Mouse (Mus musculus): ENCODE measurements around the gene Ube3c.
"Not testable (repeated sequence)": the region's sequence is repeated elsewhere in the genome, so short reads cannot be mapped to it uniquely, and the experiment has no call there.

Ube3c gene

DNA sequence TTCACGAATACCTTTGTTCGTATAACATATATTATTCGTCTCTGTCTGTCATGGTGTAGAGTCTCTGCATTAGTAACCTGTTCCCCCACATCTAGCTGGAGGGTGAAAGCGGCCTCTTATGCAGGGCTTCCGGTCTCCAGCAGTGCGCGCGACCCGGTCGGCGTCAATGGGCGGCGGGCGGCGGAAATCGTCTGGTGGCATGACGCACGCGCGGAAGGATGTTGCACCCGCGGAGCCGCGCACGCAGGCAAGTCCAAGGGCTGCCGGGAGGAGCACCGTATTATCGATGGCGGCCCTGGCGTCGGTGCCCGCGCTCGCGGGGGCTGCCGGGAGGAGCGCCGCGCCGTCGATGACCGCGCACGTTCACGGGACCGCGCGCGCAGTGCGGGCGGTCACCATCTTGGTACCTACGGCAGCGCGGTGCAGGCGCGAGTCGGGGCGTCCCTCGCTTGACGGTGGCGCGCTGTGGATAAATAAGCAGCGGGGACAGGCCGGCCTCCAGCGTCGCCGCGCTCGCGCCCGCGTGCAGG lies at the start of gene Ube3c:
Ube3c (plus strand) TSS at position 395 of the 530 bp plus-strand sequence.
- peak; percentile 98 for DNase-seq (ENCODE audit: low read depth, low spot score)
- no peaks in the 10 kb centered on the region for H3K36me3 ChIP-seq (ENCODE audit: control insufficient read depth, insufficient read depth, low read length, poor library complexity, severe bottlenecking)
- no peaks in the 10 kb centered on the region for H3K27me3 ChIP-seq (ENCODE audit: control insufficient read depth, insufficient read depth, low read length, poor library complexity, severe bottlenecking)

DNA sequence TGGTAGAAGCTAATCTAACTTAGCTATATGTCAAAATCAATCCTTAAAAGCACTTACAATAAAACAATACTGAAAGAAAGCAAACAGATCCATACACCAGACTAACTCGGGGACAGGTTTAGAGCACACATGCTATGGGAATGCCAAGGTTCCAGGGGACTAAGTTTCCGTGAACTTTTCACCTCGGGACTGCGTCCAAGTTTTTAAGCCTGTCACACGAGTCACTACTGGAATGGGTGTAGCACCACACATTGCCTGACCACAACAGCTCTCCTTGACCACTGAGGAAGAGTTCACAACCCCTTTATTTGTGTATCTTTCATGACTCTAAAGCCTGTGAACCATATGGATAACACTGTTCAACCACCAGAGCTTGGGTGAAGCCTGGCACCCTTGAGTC lies 8.9 kb upstream of the Ube3c start:
- DNase-seq (ENCODE audit: low read depth, low spot score) = no peak
- no peaks in the 10 kb centered on the region for H3K36me3 ChIP-seq (ENCODE audit: control insufficient read depth, insufficient read depth, low read length, poor library complexity, severe bottlenecking)
- no peaks in the 10 kb centered on the region for H3K27me3 ChIP-seq (ENCODE audit: control insufficient read depth, insufficient read depth, low read length, poor library complexity, severe bottlenecking)

DNA sequence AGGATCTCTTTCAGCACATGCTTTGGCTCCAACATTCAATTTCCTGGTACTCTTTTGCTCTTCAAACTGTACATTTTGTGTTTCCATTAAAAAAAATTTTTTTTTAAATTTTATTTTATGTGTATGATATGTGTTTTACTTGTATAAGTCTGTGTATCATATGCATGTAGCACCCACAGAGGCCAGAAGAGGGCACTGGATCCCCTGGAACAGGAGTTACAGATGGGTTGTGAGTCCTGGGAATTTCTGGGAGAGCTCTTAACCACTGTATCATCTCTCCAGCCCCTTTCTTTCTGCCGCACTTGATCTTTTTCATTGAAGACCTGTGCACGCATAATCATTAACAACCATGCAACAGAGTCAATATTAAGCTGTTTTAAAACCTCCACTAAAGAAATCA lies 8.4 kb upstream of the Ube3c start:
- peak; percentile 17 for DNase-seq (ENCODE audit: low read depth, low spot score)
- H3K36me3 ChIP-seq (ENCODE audit: control insufficient read depth, insufficient read depth, low read length, poor library complexity, severe bottlenecking) = no peaks in the 10 kb centered on the region
- no peaks in the 10 kb centered on the region for H3K27me3 ChIP-seq (ENCODE audit: control insufficient read depth, insufficient read depth, low read length, poor library complexity, severe bottlenecking)

DNA sequence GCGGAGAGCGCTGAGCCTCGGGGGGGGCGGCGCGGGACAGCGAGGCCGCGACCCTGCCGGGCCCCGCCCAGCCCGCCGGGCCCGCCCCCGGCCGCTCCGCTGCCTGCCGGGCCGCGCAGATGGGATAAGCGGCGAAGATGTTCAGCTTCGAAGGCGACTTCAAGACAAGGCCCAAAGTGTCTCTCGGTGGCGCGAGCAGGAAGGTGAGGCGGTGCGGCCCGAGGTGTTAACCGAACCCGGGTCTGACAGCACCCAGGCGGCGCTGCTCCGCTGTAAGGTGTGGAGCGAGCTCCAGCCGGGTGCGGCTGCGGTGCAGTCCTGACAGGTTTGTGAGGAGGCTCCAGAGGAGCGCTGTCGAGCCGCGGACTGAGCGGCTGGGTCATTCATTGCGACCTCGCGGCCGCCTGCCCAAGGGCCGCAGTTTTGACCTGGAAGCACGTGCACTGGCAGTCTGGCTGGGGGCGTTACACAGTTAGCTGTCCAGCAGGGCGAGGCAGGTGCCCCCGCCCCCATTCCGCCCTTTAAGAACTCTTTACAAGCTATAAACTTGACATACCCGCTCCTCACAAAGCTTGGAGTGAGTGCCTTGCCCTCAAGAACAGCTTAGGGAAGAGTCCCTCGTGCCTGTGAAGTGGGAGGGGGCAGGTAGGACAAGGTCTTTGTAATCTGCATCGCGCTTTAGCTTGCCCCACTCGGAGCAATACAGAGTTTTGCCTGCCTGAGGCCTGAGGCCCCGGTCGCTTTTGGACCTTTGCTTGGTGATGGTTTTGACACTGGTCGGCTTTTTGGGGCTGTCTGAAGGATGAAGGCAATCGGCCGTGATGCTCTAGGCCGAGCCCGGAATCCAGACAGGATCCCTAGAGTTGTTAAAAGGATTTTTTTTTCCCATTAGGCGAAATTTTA lies 587 bp downstream of the Ube3c start:
- no peaks in the 10 kb centered on the region for H3K36me3 ChIP-seq (ENCODE audit: control insufficient read depth, insufficient read depth, low read length, poor library complexity, severe bottlenecking)
- DNase-seq (ENCODE audit: low read depth, low spot score) = no peak
- H3K27me3 ChIP-seq (ENCODE audit: control insufficient read depth, insufficient read depth, low read length, poor library complexity, severe bottlenecking) = no peaks in the 10 kb centered on the region

DNA sequence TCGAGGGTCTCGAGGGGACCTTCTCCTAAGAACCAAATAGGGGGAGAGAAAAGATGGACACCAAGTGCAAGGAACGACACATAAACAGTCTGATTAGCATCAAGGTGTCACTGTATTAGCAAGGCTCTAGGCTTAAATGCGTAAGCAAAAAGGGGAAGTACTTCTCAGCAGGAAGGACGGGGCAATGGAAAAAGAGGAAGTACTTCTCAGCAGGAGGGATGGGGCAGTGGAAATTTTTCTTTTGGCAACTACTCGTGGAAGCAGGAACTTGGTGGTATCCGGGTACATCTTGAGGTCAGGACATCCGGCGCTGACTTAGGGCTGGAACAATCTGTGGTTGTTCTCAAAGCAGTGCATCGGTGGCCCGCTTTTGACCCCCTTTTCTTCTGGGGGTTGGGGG lies 5.2 kb downstream of the Ube3c start:
- DNase-seq (ENCODE audit: low read depth, low spot score) = peak; percentile 57
- H3K27me3 ChIP-seq (ENCODE audit: control insufficient read depth, insufficient read depth, low read length, poor library complexity, severe bottlenecking); H3K36me3 ChIP-seq (ENCODE audit: control insufficient read depth, insufficient read depth, low read length, poor library complexity, severe bottlenecking): not testable (repeated sequence)

DNA sequence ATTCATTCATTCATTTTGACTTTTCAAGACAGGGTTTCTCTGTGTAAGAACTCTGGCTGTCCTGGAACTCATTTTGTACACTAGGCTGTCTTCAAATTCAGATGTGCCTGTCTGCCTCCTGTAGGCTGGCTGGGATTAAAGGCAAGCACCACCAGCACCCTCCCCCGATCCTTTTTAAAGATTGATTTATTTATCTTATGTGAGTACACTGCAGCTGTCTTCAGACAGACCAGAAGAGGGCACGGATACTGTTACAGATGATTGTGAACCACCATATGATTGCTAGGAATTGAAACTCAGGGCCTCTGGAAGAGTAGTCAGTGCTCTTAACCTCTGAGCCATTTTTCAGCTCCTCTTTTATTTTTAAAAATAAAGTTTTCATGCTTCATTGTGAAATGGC lies 6.0 kb downstream of the Ube3c start:
- no peak for DNase-seq (ENCODE audit: low read depth, low spot score)
- no peaks in the 10 kb centered on the region for H3K27me3 ChIP-seq (ENCODE audit: control insufficient read depth, insufficient read depth, low read length, poor library complexity, severe bottlenecking)
- 0 out of 2 replicates have a peak, but pooled peaks cover 2% of the 10 kb centered on the region for H3K36me3 ChIP-seq (ENCODE audit: control insufficient read depth, insufficient read depth, low read length, poor library complexity, severe bottlenecking)

DNA sequence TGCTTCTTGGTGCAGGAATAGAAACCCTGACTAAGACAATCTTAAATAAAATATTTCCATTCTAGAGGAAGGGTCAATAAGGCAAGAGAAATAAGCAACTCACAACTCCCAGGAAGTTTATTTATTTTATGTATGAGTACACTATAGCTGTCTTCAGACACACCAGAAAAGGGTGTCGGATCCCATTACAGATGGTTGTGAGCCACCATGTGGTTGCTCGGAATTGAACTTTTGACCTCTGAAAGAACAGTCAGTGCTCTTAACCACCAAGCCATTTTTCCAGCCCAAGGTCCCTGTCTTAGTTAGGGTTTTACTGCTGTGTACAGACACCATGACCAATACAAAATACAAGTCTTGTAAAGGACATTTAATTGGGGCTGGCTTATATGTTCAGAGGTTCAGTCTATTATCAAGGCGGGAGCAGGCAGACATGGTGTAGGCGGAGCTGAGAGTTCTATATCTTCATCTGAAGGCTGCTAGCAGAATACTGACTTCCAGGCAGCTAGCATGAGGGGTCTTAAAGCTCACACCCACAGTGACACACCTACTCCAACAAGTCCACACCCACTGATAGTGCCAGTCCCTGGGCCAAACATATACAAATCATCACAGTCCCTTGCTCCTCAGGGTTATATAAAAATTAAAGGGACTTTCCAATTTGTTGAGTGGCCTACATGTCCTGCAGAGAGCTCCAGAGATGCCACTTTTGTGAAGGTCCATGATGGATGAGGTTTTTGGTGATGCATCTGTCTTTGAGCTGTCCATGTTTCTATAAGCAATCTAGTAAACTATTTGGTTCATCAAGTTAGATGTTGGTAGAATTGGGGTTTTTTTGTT lies 9.0 kb downstream of the Ube3c start:
- DNase-seq (ENCODE audit: low read depth, low spot score) = no peak
- H3K27me3 ChIP-seq (ENCODE audit: control insufficient read depth, insufficient read depth, low read length, poor library complexity, severe bottlenecking) = no peaks in the 10 kb centered on the region
- 0 out of 2 replicates have a peak, but pooled peaks cover 2% of the 10 kb centered on the region for H3K36me3 ChIP-seq (ENCODE audit: control insufficient read depth, insufficient read depth, low read length, poor library complexity, severe bottlenecking)

DNA sequence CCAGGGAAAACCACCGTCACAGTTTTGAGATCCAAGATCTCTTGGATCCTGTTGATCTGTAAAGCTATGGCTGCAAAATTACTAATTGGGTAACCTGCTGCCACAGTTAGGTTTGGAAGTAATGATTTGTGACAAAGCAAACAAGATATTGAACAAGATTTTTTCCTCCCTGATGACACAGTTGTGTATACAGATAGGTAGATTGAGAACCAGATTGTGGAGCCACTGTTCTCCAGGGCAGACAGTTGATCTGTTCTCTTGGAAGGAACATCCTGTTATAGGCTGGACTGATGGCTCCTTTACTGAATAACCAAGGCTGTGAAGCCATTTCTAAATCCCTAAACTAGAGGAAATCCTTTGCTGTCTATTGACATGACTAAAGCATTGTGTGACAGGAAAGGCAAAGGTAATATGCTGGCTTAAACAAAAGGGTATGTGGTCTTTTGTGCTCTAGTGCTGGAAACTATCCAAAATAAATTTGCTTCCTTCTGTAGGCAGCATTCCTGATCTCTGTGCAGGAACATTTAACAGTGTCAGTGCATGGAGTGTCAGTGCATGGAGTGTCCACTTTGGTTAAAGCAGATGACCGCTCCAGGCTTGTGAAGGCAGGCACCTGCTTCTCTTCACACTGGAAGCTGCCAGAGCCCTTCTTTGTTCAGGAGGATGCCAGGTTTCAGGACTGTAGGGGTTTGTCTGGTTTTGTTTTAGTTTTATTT lies 15.0 kb downstream of the Ube3c start:
- no peaks in the 10 kb centered on the region for H3K27me3 ChIP-seq (ENCODE audit: control insufficient read depth, insufficient read depth, low read length, poor library complexity, severe bottlenecking)
- no peak for DNase-seq (ENCODE audit: low read depth, low spot score)

DNA sequence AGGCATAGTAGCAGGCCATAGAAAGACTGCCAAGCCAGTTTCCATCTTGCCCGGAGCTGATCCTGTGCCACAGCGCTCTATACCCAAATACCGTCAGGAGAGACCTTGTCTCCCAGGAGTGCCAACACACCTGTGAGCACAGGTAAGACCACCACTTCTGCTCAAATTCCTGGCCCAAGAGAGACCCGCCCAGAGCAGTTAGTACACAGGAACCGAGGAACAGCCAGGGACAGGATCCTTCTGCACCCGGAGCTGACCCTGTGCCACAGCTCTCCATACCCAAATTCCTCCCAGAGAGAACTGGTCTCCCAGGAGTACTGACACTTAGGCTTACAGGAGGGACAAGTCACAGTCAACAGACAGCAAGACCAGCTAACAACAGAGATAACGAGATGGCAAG lies 23.1 kb downstream of the Ube3c start:
- not testable (repeated sequence) for H3K27me3 ChIP-seq (ENCODE audit: control insufficient read depth, insufficient read depth, low read length, poor library complexity, severe bottlenecking); DNase-seq (ENCODE audit: low read depth, low spot score); H3K36me3 ChIP-seq (ENCODE audit: control insufficient read depth, insufficient read depth, low read length, poor library complexity, severe bottlenecking)

More for the DNA sequence above, 15.0 kb downstream of the Ube3c start:
- H3K36me3 ChIP-seq (ENCODE audit: control insufficient read depth, insufficient read depth, low read length, poor library complexity, severe bottlenecking) = no peaks in the 10 kb centered on the region

DNA sequence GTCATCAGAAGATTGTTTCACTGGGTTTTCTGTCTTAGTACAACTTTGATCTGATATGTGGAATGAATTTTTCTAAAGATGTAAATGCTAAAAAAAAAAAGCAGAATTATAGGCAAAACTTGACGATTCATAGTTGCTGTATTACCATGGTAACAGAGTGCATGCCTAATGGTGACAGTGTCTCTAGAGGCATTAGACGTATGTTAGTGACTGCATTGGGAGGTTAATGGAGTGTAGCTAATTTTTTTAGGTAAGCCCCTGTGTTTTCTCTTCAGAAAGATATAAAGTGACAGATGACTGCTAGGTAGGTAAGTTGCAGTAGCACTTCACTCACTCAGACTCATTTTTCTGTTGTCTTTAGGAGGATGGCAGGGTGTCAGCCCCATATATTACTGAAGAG lies 37.5 kb downstream of the Ube3c start:
- no peak for DNase-seq (ENCODE audit: low read depth, low spot score)
- Histone ChIP-seq H3K36me3 (ENCODE audit: control insufficient read depth, insufficient read depth, low read length, poor library complexity, severe bottlenecking) (peaks cover 14% of the 10 kb centered on the region), H3K27me3 (ENCODE audit: control insufficient read depth, insufficient read depth, low read length, poor library complexity, severe bottlenecking) (no peaks in the 10 kb centered on the region)

DNA sequence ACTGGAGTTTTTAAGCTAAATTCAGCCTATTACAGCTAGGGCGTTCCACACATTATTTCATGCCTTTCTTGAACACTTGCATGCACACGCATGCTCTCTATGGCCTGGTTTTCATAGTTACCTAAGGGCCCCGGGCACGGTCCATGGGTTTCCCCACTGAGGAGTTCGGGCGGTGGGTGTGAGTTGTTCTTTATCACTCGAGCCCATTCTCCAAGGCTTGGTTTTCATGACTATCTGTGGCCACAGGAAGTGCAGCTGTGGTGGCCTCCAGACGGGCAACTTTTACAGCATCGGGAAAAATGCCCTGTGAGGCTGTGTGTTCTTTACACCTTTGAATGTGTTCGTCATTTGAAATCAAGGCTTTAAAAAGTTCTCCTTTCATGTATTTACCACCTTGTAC lies 56.6 kb downstream of the Ube3c start:
- Histone ChIP-seq H3K27me3 (ENCODE audit: control insufficient read depth, insufficient read depth, low read length, poor library complexity, severe bottlenecking) (no peaks in the 10 kb centered on the region), H3K36me3 (ENCODE audit: control insufficient read depth, insufficient read depth, low read length, poor library complexity, severe bottlenecking) (peaks cover 8% of the 10 kb centered on the region; the same call in 1 of the 2 replicates)
- no peak for DNase-seq (ENCODE audit: low read depth, low spot score)

DNA sequence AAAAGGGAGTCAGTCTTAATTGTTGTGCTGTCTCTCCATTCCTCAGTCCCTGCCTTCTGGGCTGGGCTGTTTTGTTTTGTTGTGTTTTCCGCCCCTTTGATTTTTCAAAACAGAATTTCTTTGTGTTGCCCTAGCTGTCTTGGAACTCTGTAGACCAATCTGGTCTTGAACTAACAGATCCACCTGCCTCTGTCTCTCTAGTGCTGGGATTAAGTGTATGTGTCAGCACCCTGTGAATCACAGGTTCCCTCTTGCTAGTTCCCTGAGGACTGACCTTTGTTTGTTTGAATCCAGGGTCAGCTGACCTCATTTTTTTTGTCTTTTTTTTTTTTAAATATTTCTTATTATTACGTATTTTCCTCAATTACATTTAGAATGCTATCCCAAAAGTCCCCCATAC lies 60.9 kb downstream of the Ube3c start:
- DNase-seq (ENCODE audit: low read depth, low spot score) = no peak
- H3K36me3 ChIP-seq (ENCODE audit: control insufficient read depth, insufficient read depth, low read length, poor library complexity, severe bottlenecking) = peaks cover 10% of the 10 kb centered on the region; the same call in 1 of the 2 replicates
- H3K27me3 ChIP-seq (ENCODE audit: control insufficient read depth, insufficient read depth, low read length, poor library complexity, severe bottlenecking) = no peaks in the 10 kb centered on the region

DNA sequence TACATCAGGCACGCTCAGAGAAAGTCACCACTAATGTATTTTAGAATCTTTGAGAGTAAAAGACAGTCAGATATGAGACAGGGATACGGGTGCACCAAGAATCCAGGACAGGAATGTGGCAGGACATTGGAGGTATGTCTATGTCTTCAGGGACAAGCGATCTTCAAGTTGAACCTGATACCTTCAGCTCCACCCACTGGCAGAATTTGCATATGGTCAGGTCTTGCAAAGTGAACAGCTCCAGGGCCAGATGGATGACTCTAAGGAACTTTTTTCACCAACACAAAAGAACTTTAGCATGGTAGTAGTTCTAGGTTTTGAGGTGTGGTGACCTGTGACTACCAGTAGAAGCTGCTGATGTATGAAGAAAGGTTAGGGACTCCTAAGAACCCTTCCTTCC lies 62.7 kb downstream of the Ube3c start:
- H3K27me3 ChIP-seq (ENCODE audit: control insufficient read depth, insufficient read depth, low read length, poor library complexity, severe bottlenecking) = no peaks in the 10 kb centered on the region
- peaks cover 6% of the 10 kb centered on the region; the same call in 1 of the 2 replicates for H3K36me3 ChIP-seq (ENCODE audit: control insufficient read depth, insufficient read depth, low read length, poor library complexity, severe bottlenecking)
- DNase-seq (ENCODE audit: low read depth, low spot score) = no peak

DNA sequence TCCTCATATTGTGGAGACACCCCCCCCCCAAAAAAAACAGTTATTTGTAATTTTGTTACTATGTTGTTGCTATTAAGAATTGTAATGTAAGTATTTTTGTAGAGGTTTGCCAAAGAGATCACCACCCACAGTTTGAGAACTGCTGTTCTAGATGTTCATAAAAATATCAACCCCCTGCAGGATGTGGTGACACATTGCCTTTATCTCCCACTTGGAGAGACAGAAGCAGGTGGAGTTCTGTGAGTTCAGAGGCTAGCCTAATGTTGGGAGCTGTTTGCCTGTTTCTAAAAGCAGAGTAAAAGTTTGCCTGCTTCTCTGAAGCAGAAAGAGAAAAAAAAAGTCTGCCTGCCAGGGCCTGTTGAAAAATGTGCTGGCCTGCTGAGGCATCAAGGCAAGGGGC lies 67.3 kb downstream of the Ube3c start:
- DNase-seq (ENCODE audit: low read depth, low spot score) = no peak
- peaks cover 6% of the 10 kb centered on the region; the same call in 1 of the 2 replicates for H3K36me3 ChIP-seq (ENCODE audit: control insufficient read depth, insufficient read depth, low read length, poor library complexity, severe bottlenecking)
- H3K27me3 ChIP-seq (ENCODE audit: control insufficient read depth, insufficient read depth, low read length, poor library complexity, severe bottlenecking) = no peaks in the 10 kb centered on the region
